Mouse (Mus musculus) layer of hippocampus, adult 9-11 months (tissue): Measurements from ENCODE around the gene Bpifb2.

ENCODE experiments used
- DNase-seq: peaks from one replicate; pipeline ENCODE4 v3.0.0; 2022

Bpifb2 gene

GRCm38 (mm10) chr2:153933311-153933710, 58.5 kb downstream of the Bpifb2 start:
- DNase-seq = no peak

GRCm38 (mm10) chr2:153935348-153935747, 60.5 kb downstream of the Bpifb2 start:
- no peak for DNase-seq

- no peak for DNase-seq
Measured at GRCm38 (mm10) chr2:153937843-153938242, 63.0 kb downstream of the Bpifb2 start, which contains the start of gene Bpifb4. TSS of gene Bpifb4 (plus strand) at chr2:153938212.

- peak; percentile 42 for DNase-seq
Measured at GRCm38 (mm10) chr2:153943537-153943936, 68.7 kb downstream of the Bpifb2 start.

GRCm38 (mm10) chr2:153944567-153944966, 69.7 kb downstream of the Bpifb2 start:
- no peak for DNase-seq
